Mouse (Mus musculus) CH12.LX (cell line): ENCODE data around the gene Snx13. TPM values are rescaled to one million over a fixed set of nuclear protein-coding genes. Genes with fewer than 3 reads are reported as not detected.

ENCODE experiments used
- DNase-seq: peaks from one replicate; pipeline ENCODE4 v3.0.0-alpha.2; 2013; ENCODE audit errors: extremely low read depth
- H3K27ac ChIP-seq: 2 replicates; pipeline ENCODE4 v1.5.1; 2012; ENCODE audit warnings: low read depth, mild to moderate bottlenecking, control low read depth, moderate library complexity; ENCODE audit not compliant: insufficient read depth
- H3K27me3 ChIP-seq: replicated peaks from 2 replicates; pipeline ENCODE3; 2012; ENCODE audit warnings: inconsistent platforms
- H3K36me3 ChIP-seq, 2 experiments: replicated peaks in 1 of 2; 2 replicates each; pipeline versions ENCODE3 to v1.6.1; 2012; ENCODE audit warnings: inconsistent platforms in 1 of 2, low read length in 1 of 2, mild to moderate bottlenecking in 1 of 2, mixed read lengths in 1 of 2, moderate library complexity in 1 of 2; ENCODE audit not compliant: control insufficient read depth in 1 of 2, insufficient read depth in 1 of 2
- H3K4me1 ChIP-seq, 2 experiments: 2 replicates each; pipeline ENCODE4 v1.6.1; 2012; ENCODE audit warnings: inconsistent platforms in 1 of 2, moderate library complexity in 1 of 2; ENCODE audit not compliant: insufficient read depth in 2 of 2, control insufficient read depth in 1 of 2
- H3K4me2 ChIP-seq: 2 replicates; pipeline ENCODE4 v1.6.1; 2012; ENCODE audit warnings: low read depth, mild to moderate bottlenecking, control low read depth; ENCODE audit not compliant: poor library complexity, insufficient read depth, severe bottlenecking
- H3K4me3 ChIP-seq, 3 experiments: fragments of 150-350 bp in 1 of 3; sonication (generic) in 1 of 3; replicated peaks in 1 of 3; 2 replicates each; pipeline versions ENCODE3 to v1.5.1; 2011 to 2012; ENCODE audit warnings: low read depth in 2 of 3, low read length in 2 of 3, mild to moderate bottlenecking in 2 of 3, moderate library complexity in 2 of 3, control low read depth in 1 of 3, improper control_type of control experiment in 1 of 3, inconsistent platforms in 1 of 3, mixed read lengths in 1 of 3; ENCODE audit not compliant: poor library complexity in 1 of 3
- H3K79me2 ChIP-seq: replicated peaks from 2 replicates; pipeline ENCODE4 v1.6.1; 2012; ENCODE audit warnings: mild to moderate bottlenecking, moderate library complexity; ENCODE audit not compliant: control insufficient read depth, poor library complexity, insufficient read depth, severe bottlenecking; ENCODE audit errors: extremely low read depth
- H3K9ac ChIP-seq: 2 replicates; pipeline ENCODE4 v1.6.1; 2012; ENCODE audit warnings: low read depth, mild to moderate bottlenecking, control low read depth, moderate library complexity; ENCODE audit not compliant: insufficient read depth
- H3K9me3 ChIP-seq: replicated peaks from 2 replicates; pipeline ENCODE3; 2012; ENCODE audit warnings: low read length, inconsistent platforms, mixed read lengths
- BHLHE40 ChIP-seq: IDR thresholded peaks from 2 replicates; pipeline ENCODE4 v1.6.1; 2011; ENCODE audit warnings: mild to moderate bottlenecking, low read depth, low read length, improper control_type of control experiment
- CHD1 ChIP-seq: IDR thresholded peaks from 2 replicates; pipeline ENCODE4 v1.6.1; 2012; ENCODE audit warnings: low read depth, low read length, improper control_type of control experiment, inconsistent platforms
- CTCF ChIP-seq, 2 experiments: IDR thresholded peaks in 1 of 2; conservative IDR thresholded peaks in 1 of 2; 2 replicates each; pipeline ENCODE4 v1.5.1; 2011 to 2012; ENCODE audit warnings: low read depth in 2 of 2, low read length in 2 of 2, improper control_type of control experiment in 1 of 2, inconsistent platforms in 1 of 2, mild to moderate bottlenecking in 1 of 2, moderate library complexity in 1 of 2
- E2F4 ChIP-seq: IDR thresholded peaks from 2 replicates; pipeline ENCODE4 v1.6.1; 2011; ENCODE audit warnings: low read depth, low read length, improper control_type of control experiment; ENCODE audit not compliant: insufficient replicate concordance
- ELF1 ChIP-seq: IDR thresholded peaks from 2 replicates; pipeline ENCODE4 v1.6.1; 2014; ENCODE audit warnings: low read depth, mild to moderate bottlenecking, inconsistent platforms, low read length, improper control_type of control experiment
- EP300 ChIP-seq: IDR thresholded peaks from 2 replicates; pipeline ENCODE4 v1.6.1; 2011; ENCODE audit warnings: low read length, improper control_type of control experiment
- HCFC1 ChIP-seq: IDR thresholded peaks from 2 replicates; pipeline ENCODE4 v1.6.1; 2012; ENCODE audit warnings: low read depth, mild to moderate bottlenecking, inconsistent platforms, low read length, improper control_type of control experiment
- IRF4 ChIP-seq: IDR thresholded peaks from 2 replicates; pipeline ENCODE4 v1.6.1; 2014; ENCODE audit warnings: low read depth, mild to moderate bottlenecking, inconsistent platforms, low read length, improper control_type of control experiment
- JUN ChIP-seq: IDR thresholded peaks from 2 replicates; pipeline ENCODE4 v1.6.1; 2011; ENCODE audit warnings: low read depth, mild to moderate bottlenecking, low read length, improper control_type of control experiment, moderate library complexity; ENCODE audit not compliant: insufficient read depth
- JUND ChIP-seq: conservative IDR thresholded peaks from 2 replicates; pipeline ENCODE4 v1.6.1; 2011; ENCODE audit warnings: low read depth, low read length, improper control_type of control experiment
- MAZ ChIP-seq: IDR thresholded peaks from 2 replicates; pipeline ENCODE4 v1.6.1; 2012; ENCODE audit warnings: low read depth, mild to moderate bottlenecking, inconsistent platforms, low read length, improper control_type of control experiment, moderate library complexity
- MEF2A ChIP-seq: IDR thresholded peaks from 2 replicates; pipeline ENCODE4 v1.6.1; 2014; ENCODE audit warnings: low read depth, mild to moderate bottlenecking, inconsistent platforms, low read length, improper control_type of control experiment, borderline replicate concordance
- MXI1 ChIP-seq: IDR thresholded peaks from 2 replicates; pipeline ENCODE4 v1.6.1; 2011; ENCODE audit warnings: mild to moderate bottlenecking, low read depth, low read length, improper control_type of control experiment
- NELFE ChIP-seq: IDR thresholded peaks from 2 replicates; pipeline ENCODE4 v1.6.1; 2011; ENCODE audit warnings: low read depth, low read length, improper control_type of control experiment
- POLR2A ChIP-seq: IDR thresholded peaks from 2 replicates; pipeline ENCODE4 v1.6.1; 2011; ENCODE audit warnings: low read depth, mild to moderate bottlenecking, improper control_type of control experiment, low read length
- SIN3A ChIP-seq: IDR thresholded peaks from 2 replicates; pipeline ENCODE4 v1.6.1; 2012; ENCODE audit warnings: low read length, improper control_type of control experiment, inconsistent platforms
- SMC3 ChIP-seq: IDR thresholded peaks from 2 replicates; pipeline ENCODE4 v1.6.1; 2011; ENCODE audit warnings: low read depth, low read length, improper control_type of control experiment
- UBTF ChIP-seq: IDR thresholded peaks from 2 replicates; pipeline ENCODE4 v1.6.1; 2012; ENCODE audit warnings: low read depth, mild to moderate bottlenecking, inconsistent platforms, low read length, improper control_type of control experiment, moderate library complexity
- USF1 ChIP-seq: IDR thresholded peaks from 2 replicates; pipeline ENCODE4 v1.6.1; 2014; ENCODE audit warnings: low read depth, mild to moderate bottlenecking, inconsistent platforms, low read length, improper control_type of control experiment
- ZC3H11A ChIP-seq: IDR thresholded peaks from 2 replicates; pipeline ENCODE4 v1.6.1; 2012; ENCODE audit warnings: low read depth, mild to moderate bottlenecking, inconsistent platforms, low read length, improper control_type of control experiment
- dilution Hi-C: fragments of 300-500 bp; cut with MboI; formaldehyde crosslinking; loops from 2 replicates; pipeline ENCODE4 v1.14.3; 2020; ENCODE audit warnings: low sequenced_read_pairs; ENCODE audit not compliant: extremely low pct_unique_long_range_greater_than_20kb, extremely low pct_ligation_motif_present
- in situ Hi-C: fragments of 300-500 bp; cut with MboI; formaldehyde crosslinking; loops from 3 replicates; pipeline ENCODE4 v1.14.3; 2019; ENCODE audit warnings: low sequenced_read_pairs, low pct_ligation_motif_present, low pct_unique_long_range_greater_than_20kb, mixed read lengths
- polyA plus RNA-seq: library from polyadenylated mRNA; unstranded; fragments of >175 nt; gene quantifications from 2 replicates; pipeline ENCODE4 v1.2.1, GENCODE M21; 2012; ENCODE audit warnings: low read depth; ENCODE audit not compliant: insufficient read length
- total RNA-seq, 2 experiments: library from RNA; depleted of rRNA; stranded (reverse); fragments of 300-350 nt in 1 of 2; fragments of >200 nt in 1 of 2; gene quantifications; 2 replicates each; pipeline ENCODE4 v1.2.3; 2012 to 2014

Gene Snx13
- total and polyA plus RNA-seq, 3 experiments: 7.0 to 12.2 (median 11.4) TPM

- H3K9ac ChIP-seq: no peak overlapping the region
- no peak overlapping the region for H3K27ac ChIP-seq
- peaks cover 2 to 31% of the 10 kb centered on the region in 2 experiments; a peak in 3 of 4 replicates for H3K4me1 ChIP-seq
- no peaks in the 10 kb centered on the region for H3K9me3 ChIP-seq
- dilution Hi-C loops (no loop called here), in situ Hi-C loops (no loop called here)
- TF ChIP-seq BHLHE40 (no peak), SMC3 (no peak), ELF1 (no peak), IRF4 (no peak), SIN3A (no peak), UBTF (no peak), POLR2A (no peak)
- no peak for DNase-seq
- H3K79me2 ChIP-seq: peaks cover 6% of the 10 kb centered on the region; the same call in 1 of the 2 replicates
- H3K4me3 ChIP-seq: no peak overlapping the region
- no peaks in the 10 kb centered on the region for H3K27me3 ChIP-seq
- H3K36me3 ChIP-seq: peaks cover 0 to 8% of the 10 kb centered on the region in 2 experiments
- H3K4me2 ChIP-seq: no peak overlapping the region
Observed at GRCm38 (mm10) chr12:35071336-35071735, 24.4 kb downstream of the Snx13 start.

- Histone ChIP-seq H3K79me2 (peaks cover 6% of the 10 kb centered on the region; the same call in 1 of the 2 replicates), H3K4me1 (peaks cover 2 to 31% of the 10 kb centered on the region in 2 experiments; a peak in 3 of 4 replicates), H3K27ac (no peak overlapping the region), H3K4me3 (no peak overlapping the region), H3K9ac (no peak overlapping the region), H3K9me3 (no peaks in the 10 kb centered on the region), H3K4me2 (no peak overlapping the region), H3K36me3 (peaks cover 0 to 3% of the 10 kb centered on the region in 2 experiments), H3K27me3 (no peaks in the 10 kb centered on the region)
- TF ChIP-seq POLR2A (no peak), USF1 (no peak), MEF2A (no peak)
- in situ Hi-C loops (no loop called here), dilution Hi-C loops (no loop called here)
- no peak for DNase-seq
Observed at GRCm38 (mm10) chr12:35072178-35072577, 25.2 kb downstream of the Snx13 start.

GRCm38 (mm10) chr12:35075993-35076392, 29.0 kb downstream of the Snx13 start:
- peak; percentile 44 for DNase-seq
- peaks cover 2 to 30% of the 10 kb centered on the region in 2 experiments; a peak in 3 of 4 replicates for H3K4me1 ChIP-seq
- dilution Hi-C loops: no loop called here
- no peak for TF ChIP-seq MAZ
- peak; percentile 40; the same call in 1 of the 2 replicates for TF ChIP-seq JUN
- TF ChIP-seq CTCF (conservative IDR thresholded peaks at IDR 0.05 in 1 of 2, IDR thresholded peaks at IDR 0.05 in 1 of 2; ENCODE audit: low read depth in 2 of 2, low read length in 2 of 2): no peak
- TF ChIP-seq MXI1: no peak
- TF ChIP-seq NELFE: no peak
- TF ChIP-seq BHLHE40: peak; percentile 55
- TF ChIP-seq EP300: peak; percentile 55; the same call in 1 of the 2 replicates
- no peak for TF ChIP-seq HCFC1
- TF ChIP-seq ELF1: no peak
- TF ChIP-seq IRF4: peak; percentile 70; the same call in 1 of the 2 replicates
- peak; percentile 58; the same call in 1 of the 2 replicates for TF ChIP-seq JUND
- TF ChIP-seq ZC3H11A: no peak
- TF ChIP-seq E2F4: no peak
- TF ChIP-seq CHD1: 0 out of 2 replicates have a peak, but pooled peaks have one; percentile 54
- TF ChIP-seq, all 38 proteins: peak for 6
- H3K36me3 ChIP-seq: no peaks in the 10 kb centered on the region
- H3K9ac ChIP-seq: 0 out of 2 replicates have a peak overlapping the region, but pooled peaks have one; percentile 44
- peak overlapping the region; percentile 87 for H3K4me2 ChIP-seq
- H3K9me3 ChIP-seq: no peaks in the 10 kb centered on the region
- H3K4me3 ChIP-seq: peak overlapping the region in 1 of 3 experiments; percentile 1
- in situ Hi-C loops: no loop called here
- no peaks in the 10 kb centered on the region for H3K27me3 ChIP-seq
- no peak overlapping the region for H3K27ac ChIP-seq
- H3K79me2 ChIP-seq: peaks cover 6% of the 10 kb centered on the region; the same call in 1 of the 2 replicates
